Mouse (Mus musculus) spleen, adult 2 months (tissue): Measurements from ENCODE around the gene Mrnip. TPM values are rescaled to one million over a fixed set of nuclear protein-coding genes. Genes with fewer than 3 reads are reported as not detected.

ENCODE experiments used
- DNase-seq, 2 experiments: peaks; one replicate each; pipeline versions ENCODE4 v3.0.0 to v3.0.0-alpha.2; 2012 to 2021; ENCODE audit warnings: low spot score in 2 of 2, low read depth in 1 of 2
- H3K27ac ChIP-seq: fragments of 200-500 bp; 2 replicates; pipeline ENCODE4 v1.5.1; 2012; ENCODE audit warnings: low read length, inconsistent platforms; ENCODE audit not compliant: insufficient read depth
- H3K27me3 ChIP-seq: fragments of 200-500 bp; 2 replicates; pipeline ENCODE4 v1.6.1; 2012; ENCODE audit warnings: mild to moderate bottlenecking, moderate library complexity, low read length, inconsistent platforms; ENCODE audit not compliant: control insufficient read depth, insufficient read depth
- H3K36me3 ChIP-seq: fragments of 200-500 bp; 2 replicates; pipeline ENCODE4 v1.6.1; 2012; ENCODE audit warnings: mild to moderate bottlenecking, low read length, inconsistent platforms; ENCODE audit not compliant: control insufficient read depth, insufficient read depth
- H3K4me1 ChIP-seq: fragments of 200-500 bp; 2 replicates; pipeline ENCODE4 v1.6.1; 2011; ENCODE audit warnings: inconsistent platforms; ENCODE audit not compliant: control insufficient read depth, insufficient read depth, insufficient read length
- H3K4me3 ChIP-seq: fragments of 200-500 bp; 2 replicates; pipeline ENCODE4 v1.5.1; 2011; ENCODE audit warnings: mild to moderate bottlenecking, inconsistent platforms; ENCODE audit not compliant: insufficient read depth, insufficient read length; ENCODE audit errors: extremely low read depth
- CTCF ChIP-seq: fragments of 200-500 bp; IDR thresholded peaks from 2 replicates; pipeline ENCODE4 v1.5.1; 2011; ENCODE audit warnings: mild to moderate bottlenecking, inconsistent platforms; ENCODE audit not compliant: insufficient read depth, insufficient read length, insufficient replicate concordance; ENCODE audit errors: extremely low read depth
- POLR2A ChIP-seq: fragments of 200-500 bp; IDR thresholded peaks from 2 replicates; pipeline ENCODE4 v1.6.1; 2011; ENCODE audit warnings: low read depth, low read length, inconsistent platforms
- WGBS: fragments of 180-500 bp; shearing (Covaris S2); methylation state at CpG from one replicate; pipeline ENCODE4 v1.1.7; 2018; 5-methylcytosine and 5-hydroxymethylcytosine counted together
- polyA plus RNA-seq: library from polyadenylated mRNA; depleted of rRNA; stranded (reverse); fragments of >200 nt; gene quantifications from 2 replicates; pipeline ENCODE4 v1.2.3, GENCODE M21; 2012

The Mrnip gene
- polyA plus RNA-seq, 1 experiment = 2.4 TPM

DNA sequence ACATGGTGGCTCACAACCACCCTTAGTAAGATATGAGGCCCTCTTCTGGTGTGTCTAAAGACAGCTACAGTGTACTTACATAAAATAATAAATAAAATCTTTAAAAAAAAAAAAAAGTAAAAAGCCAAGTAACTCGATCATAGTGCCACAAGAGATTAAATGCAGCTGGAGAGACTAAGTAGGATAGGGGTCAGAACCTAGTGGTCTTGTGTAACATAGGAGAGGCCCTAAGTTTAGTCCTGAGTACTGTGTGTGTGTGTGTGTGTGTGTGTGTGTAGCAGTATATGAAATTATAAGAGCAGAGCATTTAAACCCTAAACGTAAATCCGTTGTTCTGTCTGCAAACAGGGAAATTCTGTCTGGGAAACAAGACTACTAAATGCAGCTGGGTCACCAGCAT is 18.0 kb downstream of the Mrnip start:
- DNase-seq = no peak
- no peak overlapping the region for H3K4me3 ChIP-seq
- TF ChIP-seq CTCF (no peak), POLR2A (no peak)
- no peak overlapping the region for H3K27ac ChIP-seq
- no peaks in the 10 kb centered on the region for H3K36me3 ChIP-seq
- WGBS = 80% methylated on average over 3 of the region's 3 CpGs
- H3K4me1 ChIP-seq = no peaks in the 10 kb centered on the region
- no peaks in the 10 kb centered on the region for H3K27me3 ChIP-seq

DNA sequence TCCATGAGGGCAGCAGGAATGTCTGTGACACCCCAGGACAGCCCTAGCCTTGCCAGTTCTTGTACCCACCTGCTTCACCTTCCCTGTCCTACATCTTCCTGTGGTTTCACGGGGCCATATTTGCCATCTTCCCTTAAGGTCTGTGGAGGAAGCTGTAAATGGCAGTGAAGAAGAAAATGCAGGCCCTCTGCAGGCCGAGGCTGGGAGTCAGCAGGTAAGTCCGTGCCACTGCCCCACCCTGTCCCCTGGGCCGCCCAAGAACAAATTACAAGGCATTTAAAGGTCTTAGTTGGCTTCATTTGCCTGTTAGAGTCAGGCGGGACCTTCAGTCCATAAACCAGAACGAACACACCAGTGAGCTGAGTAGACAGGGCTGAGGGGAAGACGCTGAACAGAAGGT is 19.8 kb downstream of the Mrnip start:
- no peak overlapping the region for H3K4me3 ChIP-seq
- no peak for DNase-seq
- WGBS = 85% methylated on average over 7 of the region's 7 CpGs
- no peaks in the 10 kb centered on the region for H3K27me3 ChIP-seq
- H3K36me3 ChIP-seq = peaks cover 2% of the 10 kb centered on the region
- H3K27ac ChIP-seq = no peak overlapping the region
- H3K4me1 ChIP-seq = no peaks in the 10 kb centered on the region
- TF ChIP-seq CTCF = no peak
- no peak for TF ChIP-seq POLR2A

DNA sequence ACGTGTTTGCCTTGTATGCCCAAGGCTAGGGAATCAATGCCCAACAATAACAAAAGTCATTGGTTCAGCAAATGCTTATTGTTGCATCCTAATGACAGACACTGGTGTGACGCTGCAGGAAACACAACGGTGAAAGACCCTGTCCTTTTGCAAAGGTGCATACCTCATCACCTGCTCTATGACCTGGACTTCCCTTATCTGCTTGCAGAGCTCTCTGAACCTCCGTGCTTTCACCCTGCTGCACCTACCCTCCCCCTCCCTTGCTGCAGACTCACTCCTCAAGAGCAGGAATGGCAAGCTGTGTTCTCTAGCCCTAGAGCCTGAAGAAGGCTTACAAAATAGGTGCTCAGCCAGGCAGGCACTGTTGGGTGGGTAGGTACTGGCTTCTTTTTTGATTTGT is 20.5 kb downstream of the Mrnip start:
- whole genome bisulfite sequencing = 80% methylated on average over 4 of the region's 4 CpGs
- Histone ChIP-seq H3K27me3 (no peaks in the 10 kb centered on the region), H3K27ac (no peak overlapping the region), H3K4me3 (no peak overlapping the region), H3K4me1 (no peaks in the 10 kb centered on the region), H3K36me3 (peaks cover 6% of the 10 kb centered on the region)
- DNase-seq = no peak
- TF ChIP-seq CTCF = no peak
- no peak for TF ChIP-seq POLR2A

DNA sequence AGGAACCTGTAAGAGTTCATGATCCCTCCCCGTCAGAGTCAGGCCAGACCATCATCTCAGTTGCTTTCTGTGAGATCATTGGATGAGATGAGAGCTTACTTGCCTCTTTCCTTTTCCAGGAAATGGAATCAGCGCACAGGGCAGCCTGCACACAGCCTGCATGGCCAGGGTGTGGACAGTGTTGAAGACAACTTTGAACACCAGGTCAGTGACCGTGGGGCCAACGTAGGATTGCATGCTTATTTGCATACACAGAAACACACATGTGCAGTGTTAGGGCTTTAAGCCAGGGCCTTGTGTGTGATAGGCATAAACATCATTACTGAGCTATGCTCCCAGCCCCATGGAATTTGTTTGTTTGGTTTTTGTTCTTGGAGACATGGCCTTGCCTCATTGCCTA is 23.3 kb downstream of the Mrnip start:
- Histone ChIP-seq H3K4me3 (no peak overlapping the region), H3K4me1 (no peaks in the 10 kb centered on the region), H3K27me3 (no peaks in the 10 kb centered on the region), H3K36me3 (peaks cover 29% of the 10 kb centered on the region), H3K27ac (no peak overlapping the region)
- TF ChIP-seq POLR2A (no peak), CTCF (no peak)
- no peak for DNase-seq
- WGBS = 87% methylated on average over 4 of the region's 4 CpGs

DNA sequence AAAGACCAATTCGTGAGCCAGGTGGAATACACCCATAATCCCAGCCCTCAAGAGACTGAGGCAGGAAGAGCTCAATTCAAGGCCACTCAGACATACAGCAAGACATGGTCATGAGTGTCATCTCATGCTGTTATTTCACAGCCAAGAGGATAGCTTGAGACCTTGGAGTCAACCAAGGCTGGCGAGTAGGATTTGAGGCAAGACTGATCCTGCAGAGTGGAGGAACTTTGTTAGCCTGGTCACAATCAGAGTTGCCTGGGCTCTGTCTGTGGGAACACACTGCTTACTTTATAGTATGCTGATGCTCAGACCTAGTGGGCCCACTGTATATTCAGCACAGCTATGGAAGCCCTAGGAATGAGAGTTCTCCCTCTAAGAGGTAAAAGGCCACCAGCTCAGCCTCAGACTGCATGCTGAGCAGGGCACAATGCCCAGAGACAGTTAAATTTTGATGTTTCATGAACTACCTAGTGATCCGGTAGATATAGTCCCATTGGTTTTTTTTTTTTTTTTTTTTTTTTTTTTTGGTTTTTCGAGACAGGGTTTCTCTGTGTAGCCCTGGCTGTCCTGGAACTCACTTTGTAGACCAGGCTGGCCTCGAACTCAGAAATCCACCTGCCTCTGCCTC is 24.1 kb downstream of the Mrnip start:
- WGBS = 85% methylated on average over 4 of the region's 5 CpGs
- Histone ChIP-seq H3K27ac (no peak overlapping the region), H3K36me3 (peaks cover 34% of the 10 kb centered on the region), H3K4me3 (no peak overlapping the region), H3K27me3 (no peaks in the 10 kb centered on the region), H3K4me1 (no peaks in the 10 kb centered on the region)
- no peak for DNase-seq
- TF ChIP-seq POLR2A = no peak
- TF ChIP-seq CTCF = no peak

DNA sequence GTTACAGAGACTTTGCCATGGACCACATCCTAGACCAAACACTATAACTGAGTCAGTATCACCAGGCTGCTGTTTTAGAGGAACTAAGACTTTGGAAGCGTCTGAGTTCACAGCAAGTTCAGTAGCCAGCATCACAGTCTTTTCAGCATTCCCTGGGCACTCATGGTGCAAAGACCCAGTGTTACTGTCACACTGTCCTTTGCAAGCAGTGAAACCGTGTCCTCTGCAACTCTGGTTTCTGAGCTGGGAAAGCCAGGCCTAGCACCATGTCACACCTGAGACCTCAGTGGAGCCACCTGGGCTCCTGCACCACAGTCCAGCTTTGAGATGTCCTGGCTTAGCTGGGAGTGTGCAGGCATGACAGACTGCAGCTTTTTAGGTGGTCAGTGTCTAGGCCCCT is 24.7 kb downstream of the Mrnip start:
- Histone ChIP-seq H3K27me3 (no peaks in the 10 kb centered on the region), H3K4me1 (no peaks in the 10 kb centered on the region), H3K27ac (no peak overlapping the region), H3K4me3 (no peak overlapping the region), H3K36me3 (peaks cover 37% of the 10 kb centered on the region)
- 87% methylated on average over 2 of the region's 2 CpGs for WGBS
- no peak for DNase-seq
- TF ChIP-seq POLR2A (no peak), CTCF (no peak)

DNA sequence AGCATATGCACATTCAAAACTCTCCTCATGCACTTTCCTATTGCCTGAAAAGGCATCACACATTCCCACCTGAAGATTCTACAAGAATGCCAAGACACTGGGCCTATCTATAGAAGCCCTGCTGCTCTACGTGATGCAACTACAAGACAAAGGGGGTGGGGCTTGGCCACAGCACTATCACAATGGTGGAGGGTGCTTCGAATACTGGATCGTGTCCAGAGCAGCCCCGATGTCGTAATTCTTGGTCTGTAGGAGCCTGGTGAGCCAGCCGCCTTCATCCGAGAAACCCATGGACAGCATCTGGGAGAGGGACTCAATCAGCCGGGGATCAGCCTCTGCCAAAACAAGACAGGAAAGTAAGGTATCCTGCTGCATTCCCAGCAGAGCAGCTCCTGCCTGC is 26.4 kb downstream of the Mrnip start:
- TF ChIP-seq POLR2A = no peak
- no peak for TF ChIP-seq CTCF
- no peak overlapping the region for H3K4me3 ChIP-seq
- H3K27me3 ChIP-seq = no peaks in the 10 kb centered on the region
- 75% methylated on average over 8 of the region's 8 CpGs for WGBS
- no peak overlapping the region for H3K27ac ChIP-seq
- DNase-seq = no peak
- H3K4me1 ChIP-seq = no peaks in the 10 kb centered on the region
- peaks cover 51% of the 10 kb centered on the region for H3K36me3 ChIP-seq
